Mouse (Mus musculus) embryonic fibroblast, embryonic 13.5 days (primary cell): ENCODE data around the gene Oas3. TPM values are rescaled to one million over a fixed set of nuclear protein-coding genes. Genes with fewer than 3 reads are reported as not detected.

Experiments
- H3K27ac ChIP-seq: 2 replicates; pipeline ENCODE4 v1.5.1; 2012; ENCODE audit warnings: low read length, control low read depth, inconsistent platforms; ENCODE audit not compliant: insufficient read depth
- H3K4me1 ChIP-seq: 2 replicates; pipeline ENCODE4 v1.6.1; 2011; ENCODE audit warnings: low read length; ENCODE audit not compliant: control insufficient read depth, insufficient read depth
- H3K4me3 ChIP-seq: 2 replicates; pipeline ENCODE4 v1.5.1; 2011; ENCODE audit warnings: mild to moderate bottlenecking, control low read depth, low read length; ENCODE audit not compliant: insufficient read depth
- CTCF ChIP-seq: IDR thresholded peaks from 2 replicates; pipeline ENCODE4 v1.5.1; 2011; ENCODE audit warnings: mild to moderate bottlenecking, control low read depth, low read length, moderate library complexity, borderline replicate concordance; ENCODE audit not compliant: insufficient read depth
- POLR2A ChIP-seq: IDR thresholded peaks from 2 replicates; pipeline ENCODE4 v1.6.1; 2011; ENCODE audit warnings: low read depth, mild to moderate bottlenecking, control low read depth, low read length, moderate library complexity
- polyA plus RNA-seq: library from polyadenylated mRNA; stranded (reverse); fragments of >200 nt; gene quantifications from 2 replicates; pipeline ENCODE4 v1.2.4, GENCODE M21; 2011; ENCODE audit warnings: low read depth; ENCODE audit not compliant: missing spikeins, insufficient read length

Oas3 gene
- polyA plus RNA-seq, 1 experiment = 0.18 TPM

DNA sequence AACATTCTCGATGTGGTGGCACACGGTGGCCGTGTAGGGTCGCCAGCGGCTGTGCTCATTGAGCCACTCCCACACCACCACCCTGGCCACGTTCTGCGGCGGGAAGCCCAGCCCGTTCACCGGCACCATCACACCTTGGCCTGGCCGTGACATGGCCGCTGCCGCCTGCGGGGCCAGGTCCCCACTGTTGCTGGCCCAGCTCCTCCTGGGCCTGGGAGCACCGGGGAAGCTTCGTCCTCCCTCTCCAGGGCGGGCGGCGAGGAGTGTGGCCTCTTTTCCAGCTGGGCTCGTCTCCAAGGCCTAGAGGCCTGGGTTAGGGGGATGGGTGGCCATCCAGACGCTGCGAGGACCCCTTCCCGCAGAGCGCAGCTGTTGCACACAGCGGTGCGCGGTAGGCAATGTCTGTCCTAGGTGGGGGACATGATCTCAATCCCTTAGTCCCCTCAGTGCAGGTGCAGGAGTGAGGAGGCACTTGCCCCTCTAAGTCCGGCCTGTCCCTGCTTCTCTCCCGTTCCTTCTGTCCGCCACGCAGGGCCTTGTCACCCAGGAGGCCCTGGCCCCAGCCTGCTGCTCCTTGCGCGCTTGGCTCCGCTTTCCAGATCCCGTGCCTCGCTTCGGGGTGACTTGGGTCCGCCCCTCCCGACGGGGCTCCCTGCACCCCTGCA lies 67.2 kb downstream of the Oas3 start:
- no peak overlapping the region for H3K27ac ChIP-seq
- H3K4me3 ChIP-seq = no peak overlapping the region

DNA sequence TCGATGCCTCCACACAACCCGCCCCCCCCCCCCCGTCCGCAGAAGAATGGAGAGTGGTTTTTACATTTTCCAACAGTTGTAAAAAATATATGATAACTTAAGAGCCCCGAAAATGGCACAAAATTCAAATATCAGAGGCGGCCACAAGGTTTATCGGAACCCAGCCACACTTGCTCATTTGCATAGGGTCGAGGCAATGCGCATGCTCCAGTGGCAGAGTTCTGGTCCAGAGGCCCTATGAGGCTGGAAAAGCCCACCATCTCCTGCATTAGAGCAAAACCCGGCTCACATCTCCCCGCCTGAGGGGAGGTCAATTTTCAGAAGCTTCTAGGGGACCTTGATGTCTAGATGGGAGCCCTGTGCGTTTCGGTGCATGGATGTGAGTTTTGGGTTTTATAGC lies 70.5 kb downstream of the Oas3 start:
- H3K4me3 ChIP-seq = no peak overlapping the region
- H3K27ac ChIP-seq = no peak overlapping the region
- no peaks in the 10 kb centered on the region for H3K4me1 ChIP-seq
- TF ChIP-seq POLR2A (no peak), CTCF (no peak)

More for the DNA sequence above, 67.2 kb downstream of the Oas3 start:
- no peaks in the 10 kb centered on the region for H3K4me1 ChIP-seq
- TF ChIP-seq POLR2A (no peak), CTCF (no peak)

DNA sequence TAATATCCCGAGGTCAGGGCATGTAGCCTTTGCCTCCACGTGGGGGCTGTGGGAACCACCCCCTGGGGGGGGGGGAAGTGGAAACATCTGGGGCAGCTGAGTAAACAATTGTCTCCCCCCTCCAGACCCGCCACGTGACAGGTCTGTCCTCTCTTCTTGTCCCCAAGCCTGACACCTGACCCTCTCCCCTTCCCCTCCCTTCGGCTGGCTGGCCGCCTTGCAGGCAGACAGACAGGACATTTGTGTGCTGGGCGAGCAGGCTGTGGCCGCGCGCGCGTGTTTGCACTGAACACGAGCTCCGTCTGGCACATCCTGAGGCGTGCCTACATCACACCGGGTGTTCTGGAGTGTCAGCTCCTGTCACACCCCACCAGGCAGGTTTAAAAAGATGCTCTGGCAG lies 70.9 kb downstream of the Oas3 start:
- H3K4me1 ChIP-seq = no peaks in the 10 kb centered on the region
- no peak overlapping the region for H3K27ac ChIP-seq
- H3K4me3 ChIP-seq = no peak overlapping the region
- no peak for TF ChIP-seq CTCF
- TF ChIP-seq POLR2A = no peak

GRCm38 (mm10) chr5:120704421-120704820 lies 73.0 kb downstream of the Oas3 start:
- Histone ChIP-seq H3K4me3 (no peak overlapping the region), H3K4me1 (no peaks in the 10 kb centered on the region), H3K27ac (no peak overlapping the region)
- no peak for TF ChIP-seq POLR2A
- TF ChIP-seq CTCF = no peak

GRCm38 (mm10) chr5:120703660-120704059 lies 73.8 kb downstream of the Oas3 start:
- Histone ChIP-seq H3K4me3 (no peak overlapping the region), H3K27ac (no peak overlapping the region), H3K4me1 (no peaks in the 10 kb centered on the region)
- TF ChIP-seq POLR2A = no peak
- no peak for TF ChIP-seq CTCF

Other genes starting within 250 kb of the Oas3 start
- gene Tpcn1, start 189.0 kb downstream of the Oas3 start, polyA plus RNA-seq = 22.2 and 29.1 TPM in 2 replicates
- 0.44 TPM in 1 of 2 replicates, not detected in the other for gene Iqcd, start 188.6 kb downstream of the Oas3 start, polyA plus RNA-seq
- 8.5 and 8.8 TPM in 2 replicates for gene Rita1, start 165.1 kb downstream of the Oas3 start, polyA plus RNA-seq
- 39.3 and 43.0 TPM in 2 replicates for gene Ddx54, start 164.9 kb downstream of the Oas3 start, polyA plus RNA-seq
- not detected in 2 replicates for gene Cfap73, start 143.4 kb downstream of the Oas3 start, polyA plus RNA-seq
- gene Rasal1, start 128.8 kb downstream of the Oas3 start, polyA plus RNA-seq = not detected in 2 replicates
- gene Dtx1, start 65.7 kb downstream of the Oas3 start, polyA plus RNA-seq = not detected in 2 replicates
- gene Oas2, start 27.8 kb downstream of the Oas3 start, polyA plus RNA-seq = 0.28 and 0.61 TPM in 2 replicates
- gene Oas1e, start 17.9 kb upstream of the Oas3 start, polyA plus RNA-seq = not detected in 2 replicates
- 1.3 and 1.9 TPM in 2 replicates for gene Oas1c, start 34.9 kb upstream of the Oas3 start, polyA plus RNA-seq
- not detected in 2 replicates for gene Oas1f, start 69.7 kb upstream of the Oas3 start, polyA plus RNA-seq
- gene Oas1h, start 83.8 kb upstream of the Oas3 start, polyA plus RNA-seq = not detected in 2 replicates
- gene Oas1g, start 110.0 kb upstream of the Oas3 start, polyA plus RNA-seq = 1.3 TPM in 1 of 2 replicates, not detected in the other
- 4.9 and 5.8 TPM in 2 replicates for gene Oas1a, start 129.9 kb upstream of the Oas3 start, polyA plus RNA-seq
- gene Oas1d, start 136.9 kb upstream of the Oas3 start, polyA plus RNA-seq = not detected in 2 replicates
- not detected in 2 replicates for gene Rph3a, start 232.4 kb upstream of the Oas3 start, polyA plus RNA-seq